Mouse (Mus musculus) MEL (cell line): Measurements from ENCODE around the gene Ccdc106. TPM values are rescaled to one million over a fixed set of nuclear protein-coding genes. Genes with fewer than 3 reads are reported as not detected.

Experiments
- DNase-seq: peaks from one replicate; pipeline ENCODE4 v3.0.0; 2011; ENCODE audit warnings: low read depth, low spot score
- H3K27ac ChIP-seq: 2 replicates; pipeline ENCODE4 v1.5.1; 2012; ENCODE audit warnings: low read depth, mild to moderate bottlenecking, control low read depth, low read length, moderate library complexity; ENCODE audit not compliant: control insufficient read depth
- H3K27me3 ChIP-seq, 2 experiments: fragments of 150-350 bp in 1 of 2; sonication (generic) in 1 of 2; 2 replicates each; pipeline ENCODE4 v1.6.1; 2012; ENCODE audit warnings: low read length in 2 of 2, mild to moderate bottlenecking in 2 of 2, improper control_type of control experiment in 1 of 2, moderate library complexity in 1 of 2; ENCODE audit not compliant: insufficient read depth in 2 of 2, control insufficient read depth in 1 of 2
- H3K36me3 ChIP-seq, 2 experiments: 2 replicates each; pipeline ENCODE4 v1.6.1; 2012 to 2014; ENCODE audit warnings: low read length in 2 of 2, improper control_type of control experiment in 1 of 2, inconsistent platforms in 1 of 2, mild to moderate bottlenecking in 1 of 2; ENCODE audit not compliant: insufficient read depth in 2 of 2, control insufficient read depth in 1 of 2
- H3K4me1 ChIP-seq, 2 experiments: fragments of 150-350 bp in 1 of 2; sonication (generic) in 1 of 2; 2 replicates each; pipeline ENCODE4 v1.6.1; 2012; ENCODE audit warnings: low read length in 2 of 2, improper control_type of control experiment in 1 of 2, mild to moderate bottlenecking in 1 of 2; ENCODE audit not compliant: insufficient read depth in 2 of 2, control insufficient read depth in 1 of 2
- H3K4me3 ChIP-seq, 2 experiments: fragments of 150-350 bp in 1 of 2; sonication (generic) in 1 of 2; 2 replicates each; pipeline ENCODE4 v1.5.1; 2012; ENCODE audit warnings: low read depth in 2 of 2, low read length in 2 of 2, mild to moderate bottlenecking in 2 of 2, moderate library complexity in 2 of 2, control low read depth in 1 of 2, improper control_type of control experiment in 1 of 2; ENCODE audit not compliant: control insufficient read depth in 1 of 2, insufficient read depth in 1 of 2
- H3K79me2 ChIP-seq: 2 replicates; pipeline ENCODE4 v1.6.1; 2012; ENCODE audit warnings: mild to moderate bottlenecking, low read length, moderate library complexity; ENCODE audit not compliant: control insufficient read depth, poor library complexity, insufficient read depth
- H3K9ac ChIP-seq: 2 replicates; pipeline ENCODE4 v1.6.1; 2012; ENCODE audit warnings: low read depth, mild to moderate bottlenecking, control low read depth, low read length, moderate library complexity; ENCODE audit not compliant: control insufficient read depth, poor library complexity, severe bottlenecking
- H3K9me3 ChIP-seq: fragments of 150-350 bp; sonication (generic); replicated peaks from 2 replicates; pipeline ENCODE4 v1.6.1; 2012; ENCODE audit warnings: mild to moderate bottlenecking, low read length, improper control_type of control experiment, moderate library complexity; ENCODE audit not compliant: insufficient read depth
- BHLHE40 ChIP-seq: IDR thresholded peaks from 2 replicates; pipeline ENCODE4 v1.6.1; 2012; ENCODE audit warnings: low read depth, mild to moderate bottlenecking, inconsistent platforms, low read length, improper control_type of control experiment, borderline replicate concordance
- E2F4 ChIP-seq: IDR thresholded peaks from 2 replicates; pipeline ENCODE4 v1.6.1; 2011; ENCODE audit warnings: low read depth, low read length, improper control_type of control experiment, borderline replicate concordance
- ETS1 ChIP-seq: IDR thresholded peaks from 2 replicates; pipeline ENCODE4 v1.6.1; 2012; ENCODE audit warnings: low read depth, mild to moderate bottlenecking, inconsistent platforms, low read length, improper control_type of control experiment, moderate library complexity
- GABPA ChIP-seq: IDR thresholded peaks from 2 replicates; pipeline ENCODE4 v1.6.1; 2012; ENCODE audit warnings: low read depth, mild to moderate bottlenecking, inconsistent platforms, low read length, improper control_type of control experiment, moderate library complexity
- GATA1 ChIP-seq: IDR thresholded peaks from 2 replicates; pipeline ENCODE4 v1.6.1; 2011; ENCODE audit warnings: low read depth, low read length, improper control_type of control experiment
- HCFC1 ChIP-seq: IDR thresholded peaks from 2 replicates; pipeline ENCODE4 v1.6.1; 2012; ENCODE audit warnings: low read depth, mild to moderate bottlenecking, inconsistent platforms, low read length, improper control_type of control experiment, moderate library complexity
- JUND ChIP-seq: IDR thresholded peaks from 2 replicates; pipeline ENCODE4 v1.6.1; 2011; ENCODE audit warnings: low read depth, mild to moderate bottlenecking, improper control_type of control experiment, low read length
- KAT2A ChIP-seq: conservative IDR thresholded peaks from 2 replicates; pipeline ENCODE4 v1.6.1; 2012; ENCODE audit warnings: low read depth, low read length, improper control_type of control experiment, inconsistent platforms
- MAZ ChIP-seq: IDR thresholded peaks from 2 replicates; pipeline ENCODE4 v1.6.1; 2012; ENCODE audit warnings: low read depth, mild to moderate bottlenecking, inconsistent platforms, low read length, improper control_type of control experiment
- MEF2A ChIP-seq: IDR thresholded peaks from 2 replicates; pipeline ENCODE4 v1.6.1; 2014; ENCODE audit warnings: low read depth, mild to moderate bottlenecking, inconsistent platforms, low read length, improper control_type of control experiment; ENCODE audit not compliant: poor library complexity, insufficient replicate concordance, severe bottlenecking; ENCODE audit errors: extremely low read depth
- MXI1 ChIP-seq: IDR thresholded peaks from 2 replicates; pipeline ENCODE4 v1.6.1; 2011; ENCODE audit warnings: mild to moderate bottlenecking, low read depth, low read length, improper control_type of control experiment
- MYB ChIP-seq: IDR thresholded peaks from 2 replicates; pipeline ENCODE4 v1.6.1; 2011; ENCODE audit warnings: mild to moderate bottlenecking, low read depth, low read length, improper control_type of control experiment
- NELFE ChIP-seq: IDR thresholded peaks from 2 replicates; pipeline ENCODE4 v1.6.1; 2011; ENCODE audit warnings: low read depth, low read length, improper control_type of control experiment
- NRF1 ChIP-seq: IDR thresholded peaks from 2 replicates; pipeline ENCODE4 v1.6.1; 2014; ENCODE audit warnings: low read depth, mild to moderate bottlenecking, inconsistent platforms, low read length, improper control_type of control experiment, moderate library complexity; ENCODE audit not compliant: poor library complexity, insufficient read depth, severe bottlenecking
- POLR2A ChIP-seq, 2 experiments: IDR thresholded peaks; 2 replicates each; pipeline ENCODE4 v1.6.1; 2011 to 2012; ENCODE audit warnings: low read length in 2 of 2, mild to moderate bottlenecking in 2 of 2, control low read depth in 1 of 2, improper control_type of control experiment in 1 of 2, low read depth in 1 of 2, moderate library complexity in 1 of 2; ENCODE audit not compliant: control insufficient read depth in 1 of 2, insufficient read depth in 1 of 2, poor library complexity in 1 of 2
- POLR2AphosphoS2 ChIP-seq: IDR thresholded peaks from 2 replicates; pipeline ENCODE4 v1.6.1; 2011; ENCODE audit warnings: low read length, improper control_type of control experiment
- POLR2AphosphoS5 ChIP-seq: IDR thresholded peaks from 2 replicates; pipeline ENCODE4 v1.6.1; 2012; ENCODE audit warnings: low read depth, borderline replicate concordance, mild to moderate bottlenecking, inconsistent platforms, low read length, moderate library complexity, mixed read lengths
- SIN3A ChIP-seq: IDR thresholded peaks from 2 replicates; pipeline ENCODE4 v1.6.1; 2012; ENCODE audit warnings: low read length, improper control_type of control experiment, inconsistent platforms
- SMC3 ChIP-seq: IDR thresholded peaks from 2 replicates; pipeline ENCODE4 v1.6.1; 2011; ENCODE audit warnings: low read depth, low read length, improper control_type of control experiment
- TAL1 ChIP-seq: IDR thresholded peaks from 2 replicates; pipeline ENCODE4 v1.6.1; 2012; ENCODE audit warnings: mild to moderate bottlenecking, inconsistent platforms, low read length, moderate library complexity, mixed read lengths
- TBP ChIP-seq: IDR thresholded peaks from 2 replicates; pipeline ENCODE4 v1.8.0; 2011; ENCODE audit warnings: low read depth, low read length, improper control_type of control experiment
- USF1 ChIP-seq: IDR thresholded peaks from 2 replicates; pipeline ENCODE4 v1.6.1; 2014; ENCODE audit warnings: low read depth, mild to moderate bottlenecking, inconsistent platforms, low read length, improper control_type of control experiment, moderate library complexity
- USF2 ChIP-seq, 2 experiments: IDR thresholded peaks; 2 replicates each; pipeline ENCODE4 v1.6.1; 2011 to 2012; ENCODE audit warnings: improper control_type of control experiment in 2 of 2, low read length in 2 of 2, borderline replicate concordance in 1 of 2, inconsistent platforms in 1 of 2, low read depth in 1 of 2, mild to moderate bottlenecking in 1 of 2; ENCODE audit not compliant: insufficient read depth in 1 of 2
- ZKSCAN1 ChIP-seq: IDR thresholded peaks from 2 replicates; pipeline ENCODE4 v1.6.1; 2012; ENCODE audit warnings: low read depth, mild to moderate bottlenecking, inconsistent platforms, low read length, improper control_type of control experiment, moderate library complexity
- ZMIZ1 ChIP-seq: IDR thresholded peaks from 2 replicates; pipeline ENCODE4 v1.6.1; 2012; ENCODE audit warnings: low read depth, mild to moderate bottlenecking, inconsistent platforms, low read length, improper control_type of control experiment, moderate library complexity
- polyA plus RNA-seq, 2 experiments: library from polyadenylated mRNA; stranded (reverse) in 1 of 2; unstranded in 1 of 2; fragments of >175 nt in 1 of 2; fragments of >200 nt in 1 of 2; gene quantifications; 2 replicates each; pipeline versions ENCODE4 v1.2.1 to v1.2.4; 2012; ENCODE audit warnings: low replicate concordance in 2 of 2, low read depth in 1 of 2; ENCODE audit not compliant: insufficient read length in 2 of 2, insufficient read depth in 1 of 2, missing spikeins in 1 of 2
- total RNA-seq: library from RNA; depleted of rRNA; stranded (reverse); fragments of 300-350 nt; gene quantifications from 2 replicates; pipeline ENCODE4 v1.2.3, GENCODE M21; 2012

The Ccdc106 gene
- total and polyA plus RNA-seq, 3 experiments, result 0.50 to 0.82 TPM; not detected in 1

GRCm38 (mm10) chr7:5038109-5038732, 17.9 kb downstream of the Ccdc106 start, which contains the start of gene Zfp784:
Gene Zfp784, minus strand, starts transcription at chr7:5038446.
- peak within 1 kb of the TSS; percentile 91 for H3K9ac ChIP-seq
- DNase-seq, result peak; percentile 95
- TF ChIP-seq SIN3A, result peak; percentile 58; the same call in 1 of the 2 replicates
- peak; percentile 96 for TF ChIP-seq NRF1
- no peak for TF ChIP-seq TAL1
- peak; percentile 9; the same call in 1 of the 2 replicates for TF ChIP-seq ETS1
- peak; percentile 74 to 79 for TF ChIP-seq POLR2A (IDR thresholded peaks at IDR 0.05; ENCODE audit: control insufficient read depth in 1 of 2, insufficient read depth in 1 of 2, low read depth in 1 of 2, low read length in 2 of 2, poor library complexity in 1 of 2)
- peak; percentile 89; the same call in 1 of the 2 replicates for TF ChIP-seq ZMIZ1
- TF ChIP-seq GATA1, result no peak
- no peak for TF ChIP-seq SMC3
- TF ChIP-seq MAZ, result peak; percentile 78; the same call in 1 of the 2 replicates
- peak; percentile 62; the same call in 1 of the 2 replicates for TF ChIP-seq TBP
- peak; percentile 39; the same call in 1 of the 2 replicates for TF ChIP-seq POLR2AphosphoS2
- peak; percentile 73; the same call in 1 of the 2 replicates for TF ChIP-seq HCFC1
- no peak for TF ChIP-seq GABPA
- peak; percentile 74 for TF ChIP-seq NELFE
- TF ChIP-seq KAT2A, result peak; percentile 6; the same call in 1 of the 2 replicates
- no peak for TF ChIP-seq ZKSCAN1
- no peak for TF ChIP-seq POLR2AphosphoS5
- no peak for TF ChIP-seq USF2 (IDR thresholded peaks at IDR 0.05; ENCODE audit: borderline replicate concordance in 1 of 2, insufficient read depth in 1 of 2, low read depth in 1 of 2, low read length in 2 of 2)
- no peak for TF ChIP-seq BHLHE40
- TF ChIP-seq USF1, result 0 out of 2 replicates have a peak, but pooled peaks have one; percentile 4
- no peak for TF ChIP-seq MYB
- TF ChIP-seq JUND, result no peak
- no peak for TF ChIP-seq E2F4
- TF ChIP-seq MXI1, result no peak; the same call in 1 of the 2 replicates
- no peak for TF ChIP-seq MEF2A
- TF ChIP-seq, all 39 proteins: peak for 12
- Histone ChIP-seq H3K27ac (peak within 1 kb of the TSS; percentile 91), H3K9me3 (no peaks in the 10 kb centered on the region), H3K79me2 (no peaks in the 10 kb centered on the region; the same call in 1 of the 2 replicates), H3K27me3 (no peaks in the 10 kb centered on the region), H3K36me3 (no peaks in the 10 kb centered on the region; a peak in 2 of 4 replicates), H3K4me1 (peaks cover 0 to 5% of the 10 kb centered on the region in 2 experiments; a peak in 2 of 4 replicates), H3K4me3 (peak within 1 kb of the TSS; percentile 93)
